Mouse (Mus musculus) limb, embryonic 12.5 days (tissue): ENCODE results near the gene Pdia2. TPM values are rescaled to one million over a fixed set of nuclear protein-coding genes. Genes with fewer than 3 reads are reported as not detected.

Experiments
- ATAC-seq: fragments of 200-750 bp; cut with Nextera tagmentation; 2 replicates; pipeline ENCODE4 v1.8.0; 2017; ENCODE audit warnings: low read depth, moderate TSS enrichment; ENCODE audit not compliant: insufficient number of reproducible peaks, insufficient read depth, low FRiP score, low TSS enrichment
- H3K27ac ChIP-seq: fragments of 300-500 bp; sonication (generic); 2 replicates; pipeline ENCODE4 v1.5.1; 2016; ENCODE audit warnings: mild to moderate bottlenecking, moderate library complexity
- H3K27me3 ChIP-seq: fragments of 300-500 bp; sonication (generic); 2 replicates; pipeline ENCODE4 v1.6.1; 2016; ENCODE audit warnings: mild to moderate bottlenecking, moderate library complexity
- H3K36me3 ChIP-seq: fragments of 300-500 bp; sonication (generic); 2 replicates; pipeline ENCODE4 v1.6.1; 2016; ENCODE audit warnings: mild to moderate bottlenecking, moderate library complexity
- H3K4me1 ChIP-seq: fragments of 300-500 bp; sonication (generic); replicated peaks from 2 replicates; pipeline ENCODE4 v1.6.1; 2016
- H3K4me2 ChIP-seq: fragments of 300-500 bp; sonication (generic); 2 replicates; pipeline ENCODE4 v1.6.1; 2016; ENCODE audit warnings: mild to moderate bottlenecking, moderate library complexity
- H3K4me3 ChIP-seq: fragments of 300-500 bp; sonication (generic); replicated peaks from 2 replicates; pipeline ENCODE4 v1.5.1; 2016; ENCODE audit warnings: mild to moderate bottlenecking
- H3K9ac ChIP-seq: fragments of 300-500 bp; sonication (generic); replicated peaks from 2 replicates; pipeline ENCODE4 v1.6.1; 2016; ENCODE audit warnings: mild to moderate bottlenecking, moderate library complexity
- H3K9me3 ChIP-seq: fragments of 300-500 bp; sonication (generic); 2 replicates; pipeline ENCODE4 v1.6.1; 2016; ENCODE audit warnings: mild to moderate bottlenecking, moderate library complexity
- WGBS: fragments of 180-500 bp; shearing (Covaris S2); methylation state at CpG from one replicate; pipeline ENCODE4 v1.1.7; 2016; 5-methylcytosine and 5-hydroxymethylcytosine counted together
- polyA plus RNA-seq: library from polyadenylated mRNA; unstranded; fragments of >200 nt; fragmentation: Nextera tagmentation; extraction: Ambion mirVana; gene quantifications from 2 replicates; pipeline ENCODE4 v1.2.1, GENCODE M21; 2016

The Pdia2 gene
- 0.13 and 0.17 TPM in 2 replicates for polyA plus RNA-seq

GRCm38 (mm10) chr17:26198892-26199291, at the start of gene Pdia2:
Gene Pdia2 (minus strand): TSS chr17:26199087.
- no peak within 1 kb of the TSS for H3K9ac ChIP-seq
- peaks cover 60% of the 10 kb centered on the region for H3K27me3 ChIP-seq
- peaks cover 46% of the 10 kb centered on the region for H3K36me3 ChIP-seq
- 80% methylated on average over 4 of the region's 4 CpGs for WGBS
- H3K4me2 ChIP-seq, result no peak within 1 kb of the TSS
- no peak within 1 kb of the TSS for H3K4me3 ChIP-seq
- no peak within 1 kb of the TSS for H3K27ac ChIP-seq
- no peak for ATAC-seq
- H3K4me1 ChIP-seq, result peaks cover 27% of the 10 kb centered on the region
- H3K9me3 ChIP-seq, result no peaks in the 10 kb centered on the region

GRCm38 (mm10) chr17:26244101-26244841, 45.4 kb upstream of the Pdia2 start, which contains the start of gene Fam234a:
Gene Fam234a (minus strand): TSS chr17:26244242.
- peak within 1 kb of the TSS; percentile 70 for H3K4me3 ChIP-seq
- peak within 1 kb of the TSS; percentile 72 for H3K27ac ChIP-seq
- H3K4me2 ChIP-seq, result peak within 1 kb of the TSS; percentile 76
- peak within 1 kb of the TSS; percentile 73 for H3K9ac ChIP-seq
- peak; percentile 96 for ATAC-seq
- H3K9me3 ChIP-seq, result no peaks in the 10 kb centered on the region
- 9% methylated on average over 33 of the region's 33 CpGs for WGBS
- no peaks in the 10 kb centered on the region for H3K27me3 ChIP-seq
- H3K36me3 ChIP-seq, result no peaks in the 10 kb centered on the region
- H3K4me1 ChIP-seq, result peaks cover 8% of the 10 kb centered on the region; the same call in 1 of the 2 replicates

GRCm38 (mm10) chr17:26243471-26244100, 44.7 kb upstream of the Pdia2 start:
- peak; percentile 83 for ATAC-seq
- H3K36me3 ChIP-seq, result no peaks in the 10 kb centered on the region
- WGBS, result under 1% methylated on average over 32 of the region's 32 CpGs
- peaks cover 8% of the 10 kb centered on the region; the same call in 1 of the 2 replicates for H3K4me1 ChIP-seq
- peak overlapping the region; percentile 70 for H3K4me3 ChIP-seq
- H3K27ac ChIP-seq, result peak overlapping the region; percentile 72
- H3K4me2 ChIP-seq, result peak overlapping the region; percentile 76
- no peaks in the 10 kb centered on the region for H3K27me3 ChIP-seq
- H3K9me3 ChIP-seq, result no peaks in the 10 kb centered on the region
- H3K9ac ChIP-seq, result peak overlapping the region; percentile 73

GRCm38 (mm10) chr17:26240990-26241389, 42.1 kb upstream of the Pdia2 start:
- H3K4me3 ChIP-seq, result no peak overlapping the region
- no peaks in the 10 kb centered on the region for H3K36me3 ChIP-seq
- H3K4me2 ChIP-seq, result no peak overlapping the region
- H3K27me3 ChIP-seq, result no peaks in the 10 kb centered on the region
- no peak overlapping the region for H3K27ac ChIP-seq
- H3K9ac ChIP-seq, result no peak overlapping the region
- peaks cover 12% of the 10 kb centered on the region for H3K4me1 ChIP-seq
- no peaks in the 10 kb centered on the region for H3K9me3 ChIP-seq
- ATAC-seq, result no peak
- 77% methylated on average over 6 of the region's 6 CpGs for WGBS

- no peak for ATAC-seq
- H3K9ac ChIP-seq, result no peak overlapping the region
- 87% methylated on average over 6 of the region's 6 CpGs for WGBS
- no peaks in the 10 kb centered on the region for H3K27me3 ChIP-seq
- H3K27ac ChIP-seq, result no peak overlapping the region
- no peaks in the 10 kb centered on the region for H3K36me3 ChIP-seq
- H3K4me3 ChIP-seq, result no peak overlapping the region
- peaks cover 19% of the 10 kb centered on the region for H3K4me1 ChIP-seq
- no peak overlapping the region for H3K4me2 ChIP-seq
- H3K9me3 ChIP-seq, result no peaks in the 10 kb centered on the region
These were observed 41.4 kb upstream of the Pdia2 start for GRCm38 (mm10) chr17:26240120-26240790.

GRCm38 (mm10) chr17:26239551-26239950, 40.7 kb upstream of the Pdia2 start:
- Histone ChIP-seq H3K9ac (no peak overlapping the region), H3K4me1 (peaks cover 24% of the 10 kb centered on the region), H3K27ac (no peak overlapping the region), H3K27me3 (no peaks in the 10 kb centered on the region), H3K9me3 (no peaks in the 10 kb centered on the region), H3K4me2 (no peak overlapping the region), H3K4me3 (no peak overlapping the region), H3K36me3 (no peaks in the 10 kb centered on the region)
- 76% methylated on average over 2 of the region's 2 CpGs for WGBS
- ATAC-seq, result no peak

GRCm38 (mm10) chr17:26237667-26238066, 38.8 kb upstream of the Pdia2 start:
- ATAC-seq, result no peak
- H3K9ac ChIP-seq, result no peak overlapping the region
- H3K4me1 ChIP-seq, result peaks cover 17% of the 10 kb centered on the region
- H3K27me3 ChIP-seq, result no peaks in the 10 kb centered on the region
- H3K4me2 ChIP-seq, result no peak overlapping the region
- H3K4me3 ChIP-seq, result no peak overlapping the region
- no peaks in the 10 kb centered on the region for H3K9me3 ChIP-seq
- 81% methylated on average over 10 of the region's 10 CpGs for WGBS
- no peak overlapping the region for H3K27ac ChIP-seq
- no peaks in the 10 kb centered on the region for H3K36me3 ChIP-seq

GRCm38 (mm10) chr17:26235077-26235815, 36.4 kb upstream of the Pdia2 start:
- Histone ChIP-seq H3K9ac (no peak overlapping the region), H3K4me1 (peaks cover 16% of the 10 kb centered on the region), H3K9me3 (no peaks in the 10 kb centered on the region), H3K36me3 (no peaks in the 10 kb centered on the region), H3K27me3 (no peaks in the 10 kb centered on the region), H3K4me2 (peak overlapping the region; percentile 27), H3K27ac (peak overlapping the region; percentile 80), H3K4me3 (no peak overlapping the region)
- ATAC-seq, result no peak
- WGBS, result 53% methylated on average over 13 of the region's 13 CpGs

GRCm38 (mm10) chr17:26234386-26234785, 35.5 kb upstream of the Pdia2 start:
- no peaks in the 10 kb centered on the region for H3K27me3 ChIP-seq
- WGBS, result 93% methylated on average over 8 of the region's 8 CpGs
- no peaks in the 10 kb centered on the region for H3K36me3 ChIP-seq
- no peak overlapping the region for H3K4me2 ChIP-seq
- peaks cover 16% of the 10 kb centered on the region for H3K4me1 ChIP-seq
- no peak overlapping the region for H3K9ac ChIP-seq
- H3K9me3 ChIP-seq, result no peaks in the 10 kb centered on the region
- H3K4me3 ChIP-seq, result no peak overlapping the region
- ATAC-seq, result no peak
- H3K27ac ChIP-seq, result no peak overlapping the region

GRCm38 (mm10) chr17:26232863-26233262, 34.0 kb upstream of the Pdia2 start:
- no peak for ATAC-seq
- no peak overlapping the region for H3K9ac ChIP-seq
- H3K4me1 ChIP-seq, result peaks cover 16% of the 10 kb centered on the region
- no peak overlapping the region for H3K27ac ChIP-seq
- no peaks in the 10 kb centered on the region for H3K9me3 ChIP-seq
- H3K36me3 ChIP-seq, result no peaks in the 10 kb centered on the region
- no peak overlapping the region for H3K4me2 ChIP-seq
- H3K4me3 ChIP-seq, result no peak overlapping the region
- no peaks in the 10 kb centered on the region for H3K27me3 ChIP-seq
- WGBS, result 73% methylated on average over 8 of the region's 8 CpGs

GRCm38 (mm10) chr17:26231156-26231555, 32.3 kb upstream of the Pdia2 start:
- Histone ChIP-seq H3K27me3 (no peaks in the 10 kb centered on the region), H3K9me3 (no peaks in the 10 kb centered on the region), H3K9ac (no peak overlapping the region), H3K27ac (no peak overlapping the region), H3K4me2 (no peak overlapping the region), H3K4me3 (no peak overlapping the region), H3K4me1 (peaks cover 13% of the 10 kb centered on the region), H3K36me3 (no peaks in the 10 kb centered on the region)
- ATAC-seq, result no peak
- WGBS, result 91% methylated on average over 5 of the region's 5 CpGs
